Mouse (Mus musculus) T-cell, adult 2 months (primary cell): ENCODE measurements around the gene Akt3.

Experiments used
- DNase-seq: peaks from one replicate; pipeline ENCODE4 v3.0.0; 2022; ENCODE audit warnings: low spot score

Akt3 gene

DNA sequence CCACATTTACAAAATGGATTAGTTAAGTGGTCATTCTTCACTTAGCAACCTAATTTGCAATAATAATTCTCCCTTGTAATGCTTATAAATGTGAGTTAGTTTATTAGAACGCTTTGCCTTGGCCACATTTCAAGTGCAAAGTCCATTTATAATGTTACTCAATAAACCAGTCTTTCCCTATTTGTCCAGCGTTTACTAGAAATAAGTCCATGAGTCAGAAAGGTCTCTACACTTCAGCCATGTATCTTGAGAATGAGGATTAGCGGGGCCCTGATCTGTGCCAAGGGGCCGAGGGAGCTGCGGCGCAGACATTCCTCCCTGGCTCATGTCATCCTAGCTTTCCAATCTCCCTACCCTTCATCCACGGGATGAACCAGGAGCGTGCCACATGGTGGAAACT, 275.3 kb downstream of the Akt3 start:
- DNase-seq, result no peak

DNA sequence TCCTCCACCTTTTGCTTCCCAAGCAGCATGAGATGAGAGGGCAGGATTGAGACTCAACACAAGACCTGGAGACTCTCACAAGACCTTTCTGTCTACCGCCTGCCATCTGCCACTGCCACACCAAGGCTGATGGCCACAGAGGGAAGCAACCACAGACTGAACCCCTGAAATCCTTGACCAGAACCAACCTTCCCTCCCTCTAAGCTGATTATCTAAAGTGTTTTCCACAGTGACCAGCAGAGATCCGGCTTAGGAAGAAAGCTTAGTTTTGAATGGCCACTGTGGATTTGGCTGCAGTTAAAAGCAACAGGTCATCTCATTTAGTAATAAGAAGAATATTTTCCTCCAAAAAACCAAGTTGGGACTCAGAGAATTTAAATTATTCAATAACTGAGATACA, 276.5 kb downstream of the Akt3 start:
- no peak for DNase-seq

DNA sequence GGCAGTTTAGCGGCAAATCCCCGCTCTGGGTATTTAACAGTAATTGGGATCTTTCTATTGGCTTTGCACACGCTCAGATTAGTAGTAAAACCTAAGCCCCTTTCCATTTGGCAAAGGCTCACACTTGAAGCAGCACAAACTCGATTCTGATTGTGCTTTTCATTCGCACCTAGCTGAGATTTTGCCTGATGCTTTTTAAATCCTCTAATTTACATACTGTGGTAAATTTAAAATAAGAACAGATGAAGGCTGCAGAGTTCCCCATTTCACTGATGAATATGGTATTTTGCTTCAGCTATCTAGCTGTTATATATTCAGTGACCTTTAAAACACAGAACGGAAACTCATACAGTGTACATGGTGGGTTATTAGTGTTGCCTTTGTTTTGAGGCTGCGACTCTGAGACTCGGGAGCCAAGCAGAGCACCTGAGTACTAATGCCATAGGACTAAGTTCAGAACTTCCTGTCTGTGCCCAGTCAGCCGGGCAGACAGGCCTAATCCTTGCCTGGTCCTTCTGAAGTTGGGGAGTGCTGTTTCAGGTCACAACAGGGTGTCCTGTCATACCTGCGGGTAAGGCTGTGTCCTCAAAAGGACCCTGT, 277.1 kb downstream of the Akt3 start:
- DNase-seq, result no peak

DNA sequence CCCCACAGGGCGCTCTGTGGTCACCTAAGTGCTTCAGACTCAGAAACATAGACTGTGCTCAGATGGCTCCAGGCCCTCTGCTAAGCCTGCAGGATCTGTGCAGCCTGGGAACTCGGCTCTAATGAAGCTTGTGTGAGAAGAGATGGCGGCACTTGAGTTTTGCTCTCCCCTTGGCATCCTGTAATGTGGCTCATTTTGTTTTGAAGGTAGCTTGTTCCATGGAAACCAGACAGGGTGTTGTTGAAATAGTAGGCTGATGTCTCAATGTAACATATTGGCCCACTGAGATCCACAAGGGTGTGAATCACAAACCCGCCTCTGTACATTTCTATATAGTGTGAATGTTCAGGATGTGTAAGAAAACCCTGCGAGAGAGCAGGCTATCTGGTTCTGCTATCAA, 277.9 kb downstream of the Akt3 start:
- DNase-seq, result no peak

DNA sequence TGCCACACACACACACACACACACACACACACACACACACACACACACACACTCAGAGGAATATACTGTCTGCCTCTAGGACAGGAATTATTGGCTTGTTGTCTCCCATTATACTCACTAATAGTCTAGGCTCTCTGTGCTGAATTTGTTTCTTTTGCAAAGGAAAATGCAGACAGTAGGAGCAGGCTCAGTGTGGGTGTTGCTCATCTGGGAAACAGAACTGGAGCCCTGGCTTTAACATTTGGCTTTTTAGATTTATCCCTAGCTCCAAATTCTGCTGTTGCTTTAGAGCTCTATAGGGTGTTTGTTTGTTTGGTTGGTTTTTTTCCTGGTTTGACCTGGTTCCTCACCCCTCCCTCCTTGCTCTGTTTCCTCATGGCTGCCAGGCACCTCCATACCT, 278.8 kb downstream of the Akt3 start:
- DNase-seq, result no peak

GRCm38 (mm10) chr1:176973356-176974088, 284.5 kb downstream of the Akt3 start:
- no peak for DNase-seq

DNA sequence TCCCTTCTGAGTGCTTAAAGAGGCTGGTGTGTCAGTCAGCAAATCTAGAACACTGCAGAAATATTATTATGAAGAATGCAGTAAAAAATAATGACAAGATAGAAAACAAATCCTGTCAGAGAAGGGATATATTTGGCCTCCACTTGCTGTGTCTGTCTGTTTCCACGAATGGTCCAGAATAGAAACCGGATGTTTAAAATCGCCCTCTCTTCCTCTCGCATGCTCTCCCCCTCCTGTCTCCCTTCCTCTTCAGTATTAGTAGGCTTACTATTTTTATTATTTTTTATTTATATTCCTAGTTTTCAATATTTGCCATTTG, 286.6 kb downstream of the Akt3 start:
- no peak for DNase-seq

GRCm38 (mm10) chr1:176970635-176971478, 287.1 kb downstream of the Akt3 start:
- DNase-seq, result no peak
